Mouse (Mus musculus) megakaryocyte, embryonic 14.5 days (primary cell): ENCODE data around the gene Etfb.

Experiments used
- FLI1 ChIP-seq: IDR thresholded peaks from 2 replicates; pipeline ENCODE4 v1.6.1; 2012; ENCODE audit warnings: low read length, inconsistent platforms, mixed read lengths
- GATA1 ChIP-seq: IDR thresholded peaks from 3 replicates; pipeline ENCODE4 v1.6.1; 2012; ENCODE audit warnings: mixed read lengths, low read length, inconsistent platforms, borderline replicate concordance

- no peak for TF ChIP-seq FLI1
- no peak for TF ChIP-seq GATA1
Measured at GRCm38 (mm10) chr7:43454371-43454770, 10.5 kb downstream of the Etfb start.
